In the genomic region with DNA sequence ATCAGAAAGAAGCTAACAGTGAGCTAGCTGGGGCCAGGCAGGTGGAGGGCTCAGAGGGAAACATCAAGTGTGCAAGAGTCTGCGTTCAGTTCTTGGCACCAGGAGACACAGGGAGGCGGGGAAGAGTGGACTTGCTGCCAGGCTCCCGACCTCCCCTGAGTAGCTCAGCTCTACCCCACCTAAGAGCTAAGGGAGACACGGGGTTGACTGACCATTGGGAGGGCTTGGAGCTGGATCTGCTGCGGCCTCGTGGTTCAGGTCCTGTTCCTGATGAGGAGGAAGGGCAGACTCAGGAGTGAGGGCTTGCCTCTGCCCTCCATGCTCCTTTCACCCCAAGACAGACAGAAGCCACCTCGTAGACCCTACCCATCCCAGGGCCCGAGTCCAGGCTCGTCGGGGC, we compare ENCODE assay signal across 14 mouse cellular contexts.
"Had no signal": no experiment of that assay in that cellular context is flagged by ENCODE, and none has a peak within 500 bp of the region (broad histone marks: within the 10 kb centered on the region; RNA-seq: fewer than 3 reads in every experiment).

No protein-coding gene starts in this region.

- DNase-seq: retina, postnatal 1 day; right cerebral cortex, adult 18-20 months; right cerebral cortex, postnatal 14 days; right cerebral cortex, postnatal 25 days; spleen, adult 18-20 months; thymus, adult 18-20 months; thymus, adult 2 months; thymus, postnatal 14 days; thymus, postnatal 25 days; thymus, postnatal 4 days had no signal

- H3K27ac ChIP-seq: neural tube, embryonic 13.5 days; neural tube, embryonic 15.5 days; stomach, embryonic 15.5 days; stomach, postnatal 0 days had no signal

- H3K4me3 ChIP-seq: neural tube, embryonic 13.5 days; neural tube, embryonic 15.5 days; stomach, embryonic 15.5 days had no signal

- H3K27me3 ChIP-seq: neural tube, embryonic 13.5 days; neural tube, embryonic 15.5 days; stomach, embryonic 15.5 days had no signal

- H3K4me2 ChIP-seq: neural tube, embryonic 13.5 days; neural tube, embryonic 15.5 days; stomach, embryonic 15.5 days had no signal

- H3K9ac ChIP-seq: neural tube, embryonic 13.5 days; neural tube, embryonic 15.5 days; stomach, embryonic 15.5 days had no signal

- H3K4me1 ChIP-seq: stomach, embryonic 15.5 days had no signal

- H3K9me3 ChIP-seq: neural tube, embryonic 13.5 days; neural tube, embryonic 15.5 days; stomach, embryonic 15.5 days had no signal
